Mouse (Mus musculus) liver, embryonic 14.5 days (tissue): Measurements from ENCODE around the gene Disc1.

Experiments
- CTCF ChIP-seq: IDR thresholded peaks from 2 replicates; pipeline ENCODE4 v1.5.1; 2016; ENCODE audit warnings: antibody characterized with exemption, low read depth, control low read depth
- EP300 ChIP-seq: IDR thresholded peaks from 2 replicates; pipeline ENCODE4 v1.6.1; 2016; ENCODE audit warnings: antibody characterized with exemption, low read depth

DNA sequence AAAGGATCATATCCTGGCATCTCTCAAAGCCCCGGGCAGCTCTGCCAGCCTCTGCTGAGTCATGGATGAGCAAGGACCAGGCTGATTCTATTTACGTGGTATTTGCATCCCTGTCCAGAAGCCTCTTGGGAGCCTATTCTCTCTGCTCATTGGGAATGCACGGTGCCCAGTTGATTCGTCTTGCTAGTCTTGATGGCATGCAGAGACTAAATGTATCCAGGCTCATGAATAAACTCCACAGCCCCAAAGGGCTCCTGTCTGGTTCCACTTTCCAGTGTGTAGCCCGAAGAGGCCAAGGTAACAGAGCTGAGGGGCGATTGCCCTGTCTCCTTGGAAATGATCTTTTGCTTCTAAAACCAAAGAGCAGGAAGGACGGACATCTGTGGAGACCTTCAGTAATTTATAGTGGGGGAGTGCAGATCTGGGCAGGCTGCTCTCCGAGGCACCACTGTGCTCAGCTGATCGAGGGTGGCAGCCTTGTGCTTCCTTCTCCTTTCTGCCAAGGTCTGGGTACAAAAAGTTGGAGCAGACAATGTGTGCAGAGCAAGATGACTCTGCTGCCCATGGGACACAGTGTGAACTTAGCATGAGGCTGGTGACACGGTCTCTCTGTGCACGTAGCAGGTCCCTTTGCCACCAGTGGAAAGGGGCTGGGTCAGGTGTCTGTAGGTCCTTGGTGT, 201.2 kb downstream of the Disc1 start:
- TF ChIP-seq CTCF (no peak), EP300 (no peak)
